Mouse (Mus musculus) hindbrain, embryonic 16.5 days (tissue): ENCODE measurements around the gene Nxn. TPM values are rescaled to one million over a fixed set of nuclear protein-coding genes. Genes with fewer than 3 reads are reported as not detected.
A peak's percentile ranks its signal among the peaks of the same experiment; 100 is the strongest.

ENCODE experiments used
- ATAC-seq: fragments of 200-750 bp; cut with Nextera tagmentation; 2 replicates; pipeline ENCODE4 v1.8.0; 2017; ENCODE audit warnings: moderate TSS enrichment, moderate library complexity
- H3K27ac ChIP-seq: fragments of 300-500 bp; sonication (generic); 2 replicates; pipeline ENCODE4 v1.5.1; 2014; ENCODE audit warnings: low read depth, mild to moderate bottlenecking, control low read depth, low read length, moderate library complexity
- H3K27me3 ChIP-seq: fragments of 300-500 bp; sonication (generic); replicated peaks from 2 replicates; pipeline ENCODE4 v1.6.1; 2014; ENCODE audit warnings: low read length; ENCODE audit not compliant: control insufficient read depth, insufficient read depth
- H3K36me3 ChIP-seq: fragments of 300-500 bp; sonication (generic); 2 replicates; pipeline ENCODE4 v1.6.1; 2014; ENCODE audit warnings: mild to moderate bottlenecking, low read length, moderate library complexity, mixed read lengths; ENCODE audit not compliant: control insufficient read depth, insufficient read depth
- H3K4me1 ChIP-seq: fragments of 300-500 bp; sonication (generic); 2 replicates; pipeline ENCODE4 v1.6.1; 2014; ENCODE audit warnings: low read depth, low read length; ENCODE audit not compliant: control insufficient read depth, insufficient read depth
- H3K4me2 ChIP-seq: fragments of 300-500 bp; sonication (generic); 2 replicates; pipeline ENCODE4 v1.6.1; 2014; ENCODE audit warnings: mild to moderate bottlenecking, low read length, control low read depth, moderate library complexity
- H3K4me3 ChIP-seq: fragments of 300-500 bp; sonication (generic); 2 replicates; pipeline ENCODE4 v1.5.1; 2014; ENCODE audit warnings: mild to moderate bottlenecking, low read length, control low read depth, moderate library complexity
- H3K9ac ChIP-seq: fragments of 300-500 bp; sonication (generic); 2 replicates; pipeline ENCODE4 v1.6.1; 2014; ENCODE audit warnings: low read depth, mild to moderate bottlenecking, control low read depth, low read length, moderate library complexity
- H3K9me3 ChIP-seq: fragments of 300-500 bp; sonication (generic); 2 replicates; pipeline ENCODE4 v1.6.1; 2014; ENCODE audit warnings: mild to moderate bottlenecking, low read length, moderate library complexity; ENCODE audit not compliant: control insufficient read depth
- WGBS: fragments of 180-500 bp; shearing (Covaris S2); extraction: QIAGEN DNeasy Blood & Tissue Kit; methylation state at CpG from one replicate; pipeline ENCODE4 v1.1.7; 2014; 5-methylcytosine and 5-hydroxymethylcytosine counted together
- polyA plus RNA-seq: library from polyadenylated mRNA; unstranded; fragments of >200 nt; fragmentation: Nextera tagmentation; extraction: Ambion mirVana; gene quantifications from 2 replicates; pipeline ENCODE4 v1.2.1, GENCODE M21; 2015

The Nxn gene
- polyA plus RNA-seq, 1 experiment from 2014 or later = 22.2 TPM

- no peaks in the 10 kb centered on the region for H3K9me3 ChIP-seq
- H3K36me3 ChIP-seq = no peaks in the 10 kb centered on the region
- H3K4me2 ChIP-seq = no peak overlapping the region
- H3K4me1 ChIP-seq = peaks cover 24% of the 10 kb centered on the region
- no peak overlapping the region for H3K27ac ChIP-seq
- no peak overlapping the region for H3K9ac ChIP-seq
- ATAC-seq = no peak
- 62% methylated on average over 10 of the region's 10 CpGs for WGBS
- no peak overlapping the region for H3K4me3 ChIP-seq
- H3K27me3 ChIP-seq = no peaks in the 10 kb centered on the region
These were observed 112.3 kb downstream of the Nxn start for GRCm38 (mm10) chr11:76286534-76287126.

GRCm38 (mm10) chr11:76285431-76286075 lies 113.4 kb downstream of the Nxn start:
- no peak for ATAC-seq
- WGBS = 61% methylated on average over 7 of the region's 7 CpGs
- no peak overlapping the region for H3K27ac ChIP-seq

DNA sequence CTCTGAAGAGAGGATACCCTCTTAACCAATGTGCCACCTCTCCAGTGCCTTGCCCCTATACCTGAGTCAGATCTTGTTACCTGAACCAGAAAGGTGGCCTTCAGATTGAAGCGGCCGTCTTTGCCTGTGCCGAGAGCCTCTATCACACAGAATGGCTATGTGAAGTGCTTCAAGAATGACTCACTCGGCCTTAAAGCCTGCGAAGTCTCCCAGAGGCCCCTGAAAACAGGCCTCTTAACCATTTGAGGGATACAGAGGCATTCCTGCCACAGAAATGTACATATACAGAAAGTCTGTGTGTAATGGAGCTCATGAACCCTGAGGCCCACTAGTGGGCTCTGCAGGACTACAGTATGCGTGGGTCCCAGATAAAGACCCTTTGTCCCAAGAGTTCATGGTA lies 115.1 kb downstream of the Nxn start:
- Histone ChIP-seq H3K27ac (no peak overlapping the region), H3K27me3 (no peaks in the 10 kb centered on the region), H3K4me3 (no peak overlapping the region), H3K9ac (no peak overlapping the region), H3K36me3 (no peaks in the 10 kb centered on the region), H3K4me2 (no peak overlapping the region), H3K4me1 (peaks cover 27% of the 10 kb centered on the region), H3K9me3 (no peaks in the 10 kb centered on the region)
- ATAC-seq = no peak
- WGBS = 94% methylated on average over 6 of the region's 6 CpGs

More at GRCm38 (mm10) chr11:76285431-76286075, 113.4 kb downstream of the Nxn start:
- no peaks in the 10 kb centered on the region for H3K27me3 ChIP-seq
- H3K4me3 ChIP-seq = no peak overlapping the region
- H3K9ac ChIP-seq = no peak overlapping the region
- no peaks in the 10 kb centered on the region for H3K36me3 ChIP-seq
- H3K9me3 ChIP-seq = no peaks in the 10 kb centered on the region
- H3K4me2 ChIP-seq = no peak overlapping the region
- H3K4me1 ChIP-seq = peaks cover 22% of the 10 kb centered on the region

GRCm38 (mm10) chr11:76279971-76280370 lies 119.0 kb downstream of the Nxn start:
- Histone ChIP-seq H3K9ac (no peak overlapping the region), H3K36me3 (no peaks in the 10 kb centered on the region), H3K9me3 (no peaks in the 10 kb centered on the region), H3K27me3 (no peaks in the 10 kb centered on the region), H3K27ac (peak overlapping the region; percentile 48), H3K4me1 (peaks cover 16% of the 10 kb centered on the region), H3K4me3 (no peak overlapping the region), H3K4me2 (no peak overlapping the region)
- ATAC-seq = no peak
- 64% methylated on average over 2 of the region's 2 CpGs for WGBS

- ATAC-seq = peak; percentile 63; the same call in 1 of the 2 replicates
- H3K4me2 ChIP-seq = no peak overlapping the region
- no peaks in the 10 kb centered on the region for H3K36me3 ChIP-seq
- no peak overlapping the region for H3K9ac ChIP-seq
- no peak overlapping the region for H3K4me3 ChIP-seq
- H3K4me1 ChIP-seq = peaks cover 16% of the 10 kb centered on the region
- no peaks in the 10 kb centered on the region for H3K9me3 ChIP-seq
- WGBS = 49% methylated on average over 14 of the region's 14 CpGs
- no peaks in the 10 kb centered on the region for H3K27me3 ChIP-seq
- peak overlapping the region; percentile 48 for H3K27ac ChIP-seq
These were observed 119.7 kb downstream of the Nxn start for GRCm38 (mm10) chr11:76278960-76279852.

DNA sequence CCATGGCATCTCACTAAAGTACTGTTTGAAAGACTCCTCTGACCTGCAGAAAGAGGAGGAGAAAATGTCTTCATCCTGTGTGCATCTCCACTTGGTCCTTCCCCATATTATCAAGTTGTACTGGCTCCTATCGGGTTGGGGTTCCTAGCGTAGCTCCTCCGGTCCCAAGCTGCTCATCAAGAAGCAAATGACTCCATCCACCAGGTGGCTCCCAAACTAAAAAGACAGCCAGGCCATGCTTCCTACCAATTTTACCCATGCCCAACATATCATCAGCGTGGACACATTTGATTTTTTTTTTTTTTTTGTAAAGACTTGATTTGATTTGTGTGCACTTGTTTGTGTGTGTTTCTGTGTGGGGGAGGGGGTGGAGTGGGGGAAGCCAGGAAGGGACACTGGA lies 126.5 kb downstream of the Nxn start:
- 63% methylated on average over 4 of the region's 4 CpGs for WGBS
- Histone ChIP-seq H3K27me3 (no peaks in the 10 kb centered on the region), H3K36me3 (no peaks in the 10 kb centered on the region), H3K27ac (no peak overlapping the region), H3K4me3 (no peak overlapping the region), H3K9ac (no peak overlapping the region), H3K4me1 (peaks cover 9% of the 10 kb centered on the region), H3K4me2 (no peak overlapping the region), H3K9me3 (no peaks in the 10 kb centered on the region)
- ATAC-seq = no peak

DNA sequence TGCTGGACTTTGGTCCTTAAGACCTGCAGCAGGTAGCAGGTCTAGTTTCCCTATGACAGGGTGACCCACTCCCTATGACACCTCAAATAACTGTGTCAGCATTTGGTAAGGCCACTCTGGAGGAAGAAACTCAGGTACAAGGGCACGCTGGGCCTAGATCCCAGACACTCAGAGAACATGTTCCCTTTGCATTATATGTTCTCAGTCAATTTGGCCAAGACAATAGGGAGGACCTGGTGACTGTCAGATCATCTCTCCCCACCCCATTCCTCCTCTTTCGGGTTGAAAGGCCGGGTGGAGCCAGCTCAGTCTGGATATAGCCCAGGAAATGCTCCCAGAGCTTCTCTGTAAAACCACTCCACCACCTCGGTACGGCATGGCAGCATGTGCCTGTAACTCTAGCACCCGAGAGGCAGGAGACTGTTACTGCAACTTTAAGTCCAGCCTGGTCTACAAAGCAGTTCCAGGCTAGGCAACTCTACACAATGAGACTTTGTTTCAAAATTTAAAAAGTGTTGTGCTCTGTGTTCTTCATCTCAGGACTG lies 130.3 kb downstream of the Nxn start:
- Histone ChIP-seq H3K4me1 (peaks cover 9% of the 10 kb centered on the region), H3K36me3 (no peaks in the 10 kb centered on the region), H3K4me2 (no peak overlapping the region), H3K9ac (peak overlapping the region; percentile 47; the same call in 1 of the 2 replicates), H3K27me3 (no peaks in the 10 kb centered on the region), H3K4me3 (no peak overlapping the region), H3K9me3 (no peaks in the 10 kb centered on the region), H3K27ac (peak overlapping the region; percentile 75)
- ATAC-seq = no peak
- WGBS = 53% methylated on average over 6 of the region's 6 CpGs

DNA sequence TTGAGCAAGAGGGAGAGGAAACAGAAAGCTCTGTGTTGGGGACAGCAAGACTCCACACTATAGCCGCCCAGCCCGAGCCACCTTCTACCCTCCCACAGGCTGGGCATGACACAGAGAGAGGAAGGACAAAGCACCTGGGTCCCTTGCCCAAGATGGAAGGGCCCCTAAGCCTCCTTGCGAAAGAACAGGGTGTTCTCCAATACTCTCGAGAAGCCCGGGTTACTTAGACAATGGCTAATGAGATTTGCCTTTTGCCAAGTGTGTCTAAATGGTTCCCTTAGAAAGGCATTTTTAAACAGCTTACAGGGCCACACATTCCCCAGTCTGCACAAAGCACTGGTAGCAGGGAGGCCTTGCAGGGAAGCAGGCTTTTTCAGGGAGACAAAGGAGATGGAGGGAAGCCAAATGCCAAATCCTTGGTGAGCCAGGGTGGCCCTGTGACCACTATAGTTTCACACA lies 130.9 kb downstream of the Nxn start:
- peak; percentile 89 for ATAC-seq
- H3K36me3 ChIP-seq = no peaks in the 10 kb centered on the region
- no peaks in the 10 kb centered on the region for H3K27me3 ChIP-seq
- H3K9me3 ChIP-seq = no peaks in the 10 kb centered on the region
- WGBS = 21% methylated on average over 5 of the region's 5 CpGs
- H3K27ac ChIP-seq = peak overlapping the region; percentile 75
- no peak overlapping the region for H3K4me2 ChIP-seq
- H3K9ac ChIP-seq = peak overlapping the region; percentile 47
- no peak overlapping the region for H3K4me3 ChIP-seq
- H3K4me1 ChIP-seq = peaks cover 12% of the 10 kb centered on the region

- Histone ChIP-seq H3K36me3 (no peaks in the 10 kb centered on the region), H3K9me3 (no peaks in the 10 kb centered on the region), H3K27me3 (no peaks in the 10 kb centered on the region), H3K4me3 (no peak overlapping the region), H3K9ac (no peak overlapping the region), H3K27ac (peak overlapping the region; percentile 75), H3K4me1 (peaks cover 17% of the 10 kb centered on the region), H3K4me2 (no peak overlapping the region)
- WGBS = 23% methylated on average over 7 of the region's 7 CpGs
- no peak for ATAC-seq
These were observed 131.4 kb downstream of the Nxn start for GRCm38 (mm10) chr11:76267550-76267949.
